Mouse (Mus musculus) hindbrain, embryonic 15.5 days (tissue): ENCODE measurements around the gene Cyp4f40. TPM values are rescaled to one million over a fixed set of nuclear protein-coding genes. Genes with fewer than 3 reads are reported as not detected.
"Not testable (repeated sequence)": the region's sequence is repeated elsewhere in the genome, so short reads cannot be mapped to it uniquely, and the experiment has no call there.

Experiments
- ATAC-seq: fragments of 200-750 bp; cut with Nextera tagmentation; 2 replicates; pipeline ENCODE4 v1.8.0; 2017; ENCODE audit warnings: low read depth, moderate number of reproducible peaks, moderate TSS enrichment; ENCODE audit not compliant: low FRiP score
- H3K27ac ChIP-seq: fragments of 300-500 bp; sonication (generic); replicated peaks from 2 replicates; pipeline ENCODE4 v1.5.1; 2015; ENCODE audit warnings: mild to moderate bottlenecking, inconsistent platforms
- H3K27me3 ChIP-seq: fragments of 300-500 bp; sonication (generic); 2 replicates; pipeline ENCODE4 v1.6.1; 2015; ENCODE audit warnings: control low read depth, inconsistent platforms
- H3K36me3 ChIP-seq: fragments of 300-500 bp; sonication (generic); 2 replicates; pipeline ENCODE4 v1.6.1; 2015; ENCODE audit warnings: control low read depth, inconsistent platforms
- H3K4me1 ChIP-seq: fragments of 300-500 bp; sonication (generic); replicated peaks from 2 replicates; pipeline ENCODE4 v1.6.1; 2015; ENCODE audit warnings: control low read depth, inconsistent platforms
- H3K4me2 ChIP-seq: fragments of 300-500 bp; sonication (generic); 2 replicates; pipeline ENCODE4 v1.6.1; 2015; ENCODE audit warnings: moderate library complexity, mild to moderate bottlenecking, inconsistent platforms
- H3K4me3 ChIP-seq: fragments of 300-500 bp; sonication (generic); 2 replicates; pipeline ENCODE4 v1.5.1; 2015; ENCODE audit warnings: mild to moderate bottlenecking, inconsistent platforms
- H3K9ac ChIP-seq: fragments of 300-500 bp; sonication (generic); 2 replicates; pipeline ENCODE4 v1.6.1; 2015; ENCODE audit warnings: inconsistent platforms
- H3K9me3 ChIP-seq: fragments of 300-500 bp; sonication (generic); 2 replicates; pipeline ENCODE4 v1.6.1; 2016; ENCODE audit warnings: control low read depth, inconsistent platforms
- WGBS: fragments of 180-500 bp; shearing (Covaris S2); methylation state at CpG from one replicate; pipeline ENCODE4 v1.1.7; 2015; 5-methylcytosine and 5-hydroxymethylcytosine counted together
- polyA plus RNA-seq: library from polyadenylated mRNA; unstranded; fragments of >200 nt; fragmentation: Nextera tagmentation; extraction: Ambion mirVana; gene quantifications from 2 replicates; pipeline ENCODE4 v1.2.1, GENCODE M21; 2015

Gene Cyp4f40
- polyA plus RNA-seq, 1 experiment from 2014 or later, result 0.16 TPM

GRCm38 (mm10) chr17:32653860-32654259 is 4.8 kb upstream of the Cyp4f40 start:
- H3K4me2 ChIP-seq, result no peak overlapping the region
- 97% methylated on average over 4 of the region's 4 CpGs for WGBS
- no peaks in the 10 kb centered on the region for H3K27me3 ChIP-seq
- no peak overlapping the region for H3K27ac ChIP-seq
- H3K4me1 ChIP-seq, result no peaks in the 10 kb centered on the region
- no peak overlapping the region for H3K4me3 ChIP-seq
- H3K9ac ChIP-seq, result no peak overlapping the region
- no peak for ATAC-seq
- no peaks in the 10 kb centered on the region for H3K36me3 ChIP-seq
- no peaks in the 10 kb centered on the region for H3K9me3 ChIP-seq

GRCm38 (mm10) chr17:32657041-32657440 is 1.7 kb upstream of the Cyp4f40 start:
- H3K4me2 ChIP-seq, result no peak overlapping the region
- no peaks in the 10 kb centered on the region for H3K4me1 ChIP-seq
- no peak overlapping the region for H3K4me3 ChIP-seq
- H3K9ac ChIP-seq, result no peak overlapping the region
- 86% methylated on average over 3 of the region's 3 CpGs for WGBS
- H3K27me3 ChIP-seq, result no peaks in the 10 kb centered on the region
- no peak for ATAC-seq
- no peaks in the 10 kb centered on the region for H3K36me3 ChIP-seq
- no peaks in the 10 kb centered on the region for H3K9me3 ChIP-seq
- H3K27ac ChIP-seq, result no peak overlapping the region

GRCm38 (mm10) chr17:32658246-32658645 is 454 bp upstream of the Cyp4f40 start:
- no peak overlapping the region for H3K4me2 ChIP-seq
- no peaks in the 10 kb centered on the region for H3K27me3 ChIP-seq
- no peaks in the 10 kb centered on the region for H3K9me3 ChIP-seq
- H3K4me3 ChIP-seq, result no peak overlapping the region
- ATAC-seq, result no peak
- H3K36me3 ChIP-seq, result no peaks in the 10 kb centered on the region
- no peak overlapping the region for H3K27ac ChIP-seq
- no peak overlapping the region for H3K9ac ChIP-seq
- no peaks in the 10 kb centered on the region for H3K4me1 ChIP-seq
- WGBS, result 73% methylated on average over 1 of the region's 1 CpGs

GRCm38 (mm10) chr17:32673976-32674375 is 15.3 kb downstream of the Cyp4f40 start:
- Histone ChIP-seq H3K27ac (no peak overlapping the region), H3K4me1 (no peaks in the 10 kb centered on the region), H3K9me3 (no peaks in the 10 kb centered on the region), H3K4me3 (no peak overlapping the region), H3K27me3 (no peaks in the 10 kb centered on the region), H3K36me3 (no peaks in the 10 kb centered on the region), H3K4me2 (no peak overlapping the region), H3K9ac (no peak overlapping the region)
- no peak for ATAC-seq
- WGBS, result 76% methylated on average over 7 of the region's 7 CpGs

- Histone ChIP-seq H3K4me2 (peak overlapping the region; percentile 23; the same call in 1 of the 2 replicates), H3K9me3 (no peaks in the 10 kb centered on the region), H3K4me3 (no peak overlapping the region), H3K27ac (no peak overlapping the region), H3K9ac (no peak overlapping the region), H3K36me3 (no peaks in the 10 kb centered on the region), H3K4me1 (no peaks in the 10 kb centered on the region), H3K27me3 (no peaks in the 10 kb centered on the region)
- 47% methylated on average over 21 of the region's 21 CpGs for WGBS
- ATAC-seq, result peak; percentile 30; the same call in 1 of the 2 replicates
These were observed 17.4 kb downstream of the Cyp4f40 start for GRCm38 (mm10) chr17:32676040-32676635.

- no peak for ATAC-seq
- 27% methylated on average over 2 of the region's 2 CpGs for WGBS
These were observed 21.7 kb downstream of the Cyp4f40 start for GRCm38 (mm10) chr17:32680404-32680803.

GRCm38 (mm10) chr17:32685048-32685750 is 26.5 kb downstream of the Cyp4f40 start, which contains the start of gene Cyp4f15:
Cyp4f15 (plus strand) TSS chr17:32685627.
- no peaks in the 10 kb centered on the region for H3K4me1 ChIP-seq
- 23% methylated on average over 7 of the region's 7 CpGs for WGBS
- no peaks in the 10 kb centered on the region for H3K9me3 ChIP-seq
- H3K27ac ChIP-seq, result no peak within 1 kb of the TSS
- no peaks in the 10 kb centered on the region for H3K27me3 ChIP-seq
- H3K36me3 ChIP-seq, result no peaks in the 10 kb centered on the region
- ATAC-seq, result 0 out of 2 replicates have a peak, but pooled peaks have one; percentile 45
- no peak within 1 kb of the TSS for H3K4me2 ChIP-seq
- no peak within 1 kb of the TSS for H3K4me3 ChIP-seq
- no peak within 1 kb of the TSS for H3K9ac ChIP-seq

More at GRCm38 (mm10) chr17:32680404-32680803, 21.7 kb downstream of the Cyp4f40 start:
- Histone ChIP-seq H3K9ac (no peak overlapping the region), H3K4me1 (no peaks in the 10 kb centered on the region), H3K9me3 (no peaks in the 10 kb centered on the region), H3K27me3 (no peaks in the 10 kb centered on the region), H3K27ac (no peak overlapping the region), H3K4me3 (no peak overlapping the region), H3K4me2 (no peak overlapping the region), H3K36me3 (no peaks in the 10 kb centered on the region)

- no peaks in the 10 kb centered on the region for H3K27me3 ChIP-seq
- no peak overlapping the region for H3K27ac ChIP-seq
- no peak overlapping the region for H3K9ac ChIP-seq
- no peak overlapping the region for H3K4me2 ChIP-seq
- no peaks in the 10 kb centered on the region for H3K36me3 ChIP-seq
- H3K4me1 ChIP-seq, result no peaks in the 10 kb centered on the region
- H3K4me3 ChIP-seq, result no peak overlapping the region
- no peaks in the 10 kb centered on the region for H3K9me3 ChIP-seq
- 98% methylated on average over 5 of the region's 5 CpGs for WGBS
- no peak for ATAC-seq
These were observed 28.0 kb downstream of the Cyp4f40 start for GRCm38 (mm10) chr17:32686722-32687121.

GRCm38 (mm10) chr17:32690959-32691358 is 32.3 kb downstream of the Cyp4f40 start:
- no peak overlapping the region for H3K4me2 ChIP-seq
- 97% methylated on average over 1 of the region's 1 CpGs for WGBS
- H3K27me3 ChIP-seq, result no peaks in the 10 kb centered on the region
- H3K4me1 ChIP-seq, result no peaks in the 10 kb centered on the region
- no peak overlapping the region for H3K9ac ChIP-seq
- no peaks in the 10 kb centered on the region for H3K9me3 ChIP-seq
- no peak for ATAC-seq
- no peak overlapping the region for H3K27ac ChIP-seq
- H3K36me3 ChIP-seq, result no peaks in the 10 kb centered on the region
- no peak overlapping the region for H3K4me3 ChIP-seq

- H3K4me1 ChIP-seq, result no peaks in the 10 kb centered on the region
- H3K27me3 ChIP-seq, result no peaks in the 10 kb centered on the region
- H3K4me2 ChIP-seq, result peak overlapping the region; percentile 23; the same call in 1 of the 2 replicates
- no peaks in the 10 kb centered on the region for H3K36me3 ChIP-seq
- 51% methylated on average over 22 of the region's 22 CpGs for WGBS
- peaks cover 7% of the 10 kb centered on the region; the same call in 1 of the 2 replicates for H3K9me3 ChIP-seq
- no peak for ATAC-seq
- H3K4me3 ChIP-seq, result no peak overlapping the region
- no peak overlapping the region for H3K9ac ChIP-seq
- no peak overlapping the region for H3K27ac ChIP-seq
These were observed 44.1 kb downstream of the Cyp4f40 start for GRCm38 (mm10) chr17:32702826-32703225.

- H3K27me3 ChIP-seq, H3K36me3 ChIP-seq, ATAC-seq, H3K4me2 ChIP-seq, H3K9ac ChIP-seq, H3K27ac ChIP-seq, H3K4me3 ChIP-seq, H3K9me3 ChIP-seq, H3K4me1 ChIP-seq: not testable (repeated sequence)
These were observed 51.8 kb downstream of the Cyp4f40 start for GRCm38 (mm10) chr17:32710541-32710940.

- H3K9me3 ChIP-seq, H3K4me1 ChIP-seq, H3K4me3 ChIP-seq, ATAC-seq, H3K9ac ChIP-seq, H3K36me3 ChIP-seq, H3K4me2 ChIP-seq, H3K27ac ChIP-seq, H3K27me3 ChIP-seq: not testable (repeated sequence)
- WGBS, result 91% methylated on average over 1 of the region's 1 CpGs
These were observed 63.5 kb downstream of the Cyp4f40 start for GRCm38 (mm10) chr17:32722151-32722550.
